Mouse (Mus musculus) mesoderm, embryonic 11.5 days (tissue): ENCODE measurements around the gene Inpp4b.

ENCODE experiments used
- DNase-seq: peaks from one replicate; pipeline ENCODE4 v3.0.0-alpha.2; 2012; ENCODE audit warnings: low read depth, low spot score

Inpp4b gene

GRCm38 (mm10) chr8:81707436-81707835 is 365.1 kb downstream of the Inpp4b start:
- DNase-seq = no peak

GRCm38 (mm10) chr8:81731332-81731731 is 389.0 kb downstream of the Inpp4b start:
- DNase-seq = no peak

GRCm38 (mm10) chr8:81735655-81736054 is 393.3 kb downstream of the Inpp4b start:
- no peak for DNase-seq

- no peak for DNase-seq
These were observed 393.7 kb downstream of the Inpp4b start for GRCm38 (mm10) chr8:81736103-81736502.

GRCm38 (mm10) chr8:81742588-81742987 is 400.2 kb downstream of the Inpp4b start:
- no peak for DNase-seq

GRCm38 (mm10) chr8:81743040-81743439 is 400.7 kb downstream of the Inpp4b start:
- no peak for DNase-seq

GRCm38 (mm10) chr8:81745439-81745838 is 403.1 kb downstream of the Inpp4b start:
- no peak for DNase-seq

- no peak for DNase-seq
These were observed 408.8 kb downstream of the Inpp4b start for GRCm38 (mm10) chr8:81751159-81751558.

- no peak for DNase-seq
These were observed 414.3 kb downstream of the Inpp4b start for GRCm38 (mm10) chr8:81756663-81757062.

GRCm38 (mm10) chr8:81757580-81758144 is 415.3 kb downstream of the Inpp4b start:
- no peak for DNase-seq

GRCm38 (mm10) chr8:81761466-81761865 is 419.1 kb downstream of the Inpp4b start:
- no peak for DNase-seq

GRCm38 (mm10) chr8:81766033-81766432 is 423.7 kb downstream of the Inpp4b start:
- DNase-seq = no peak

- DNase-seq = peak; percentile 33
These were observed 425.3 kb downstream of the Inpp4b start for GRCm38 (mm10) chr8:81767411-81768312.

GRCm38 (mm10) chr8:81768313-81768675 is 425.9 kb downstream of the Inpp4b start:
- DNase-seq = no peak

GRCm38 (mm10) chr8:81768731-81769445 is 426.5 kb downstream of the Inpp4b start:
- DNase-seq = no peak

GRCm38 (mm10) chr8:81770603-81771276 is 428.4 kb downstream of the Inpp4b start:
- DNase-seq = no peak

GRCm38 (mm10) chr8:81772855-81773254 is 430.5 kb downstream of the Inpp4b start:
- DNase-seq = no peak

- DNase-seq = no peak
These were observed 431.1 kb downstream of the Inpp4b start for GRCm38 (mm10) chr8:81773305-81773965.

- no peak for DNase-seq
These were observed 431.7 kb downstream of the Inpp4b start for GRCm38 (mm10) chr8:81774010-81774409.

- DNase-seq = no peak
These were observed 432.1 kb downstream of the Inpp4b start for GRCm38 (mm10) chr8:81774454-81774853.

- DNase-seq = no peak
These were observed 434.3 kb downstream of the Inpp4b start for GRCm38 (mm10) chr8:81776516-81777237.
